Mouse (Mus musculus) heart, embryonic 15.5 days (tissue): Measurements from ENCODE around the gene Zbtb43. TPM values are rescaled to one million over a fixed set of nuclear protein-coding genes. Genes with fewer than 3 reads are reported as not detected.

ENCODE experiments used
- ATAC-seq: fragments of 200-750 bp; cut with Nextera tagmentation; replicated peaks from 2 replicates; pipeline ENCODE4 v1.8.0; 2017; ENCODE audit warnings: low read depth, moderate TSS enrichment; ENCODE audit not compliant: insufficient number of reproducible peaks, insufficient read depth, low FRiP score
- H3K27ac ChIP-seq: fragments of 300-500 bp; sonication (generic); 2 replicates; pipeline ENCODE4 v1.5.1; 2015; ENCODE audit warnings: mild to moderate bottlenecking, inconsistent platforms
- H3K27me3 ChIP-seq: fragments of 300-500 bp; sonication (generic); 2 replicates; pipeline ENCODE4 v1.6.1; 2015; ENCODE audit warnings: inconsistent platforms
- H3K36me3 ChIP-seq: fragments of 300-500 bp; sonication (generic); 2 replicates; pipeline ENCODE4 v1.6.1; 2015; ENCODE audit warnings: mild to moderate bottlenecking, inconsistent platforms
- H3K4me1 ChIP-seq: fragments of 300-500 bp; sonication (generic); replicated peaks from 2 replicates; pipeline ENCODE4 v1.6.1; 2015; ENCODE audit warnings: inconsistent platforms
- H3K4me2 ChIP-seq: fragments of 300-500 bp; sonication (generic); 2 replicates; pipeline ENCODE4 v1.6.1; 2015; ENCODE audit warnings: inconsistent platforms, mild to moderate bottlenecking, moderate library complexity
- H3K4me3 ChIP-seq: fragments of 300-500 bp; sonication (generic); 2 replicates; pipeline ENCODE4 v1.5.1; 2015; ENCODE audit warnings: mild to moderate bottlenecking, inconsistent platforms
- H3K9ac ChIP-seq: fragments of 300-500 bp; sonication (generic); 2 replicates; pipeline ENCODE4 v1.6.1; 2015; ENCODE audit warnings: mild to moderate bottlenecking, inconsistent platforms
- H3K9me3 ChIP-seq: fragments of 300-500 bp; sonication (generic); replicated peaks from 2 replicates; pipeline ENCODE4 v1.6.1; 2016; ENCODE audit warnings: inconsistent platforms
- WGBS: fragments of 180-500 bp; shearing (Covaris S2); methylation state at CpG from one replicate; pipeline ENCODE4 v1.1.7; 2015; ENCODE audit warnings: mixed read lengths; 5-methylcytosine and 5-hydroxymethylcytosine counted together
- polyA plus RNA-seq: library from polyadenylated mRNA; unstranded; fragments of >200 nt; fragmentation: Nextera tagmentation; extraction: Ambion mirVana; gene quantifications from 2 replicates; pipeline ENCODE4 v1.2.1, GENCODE M21; 2015

The Zbtb43 gene
- polyA plus RNA-seq, 1 experiment from 2014 or later = 12.8 TPM

GRCm38 (mm10) chr2:33477961-33478755, 9.8 kb upstream of the Zbtb43 start:
- no peak overlapping the region for H3K4me2 ChIP-seq
- no peak overlapping the region for H3K27ac ChIP-seq
- H3K9ac ChIP-seq = no peak overlapping the region
- H3K4me1 ChIP-seq = no peaks in the 10 kb centered on the region
- no peaks in the 10 kb centered on the region for H3K27me3 ChIP-seq
- no peak overlapping the region for H3K4me3 ChIP-seq
- H3K36me3 ChIP-seq = no peaks in the 10 kb centered on the region
- WGBS = 82% methylated on average over 10 of the region's 10 CpGs
- ATAC-seq = no peak
- H3K9me3 ChIP-seq = no peaks in the 10 kb centered on the region

- ATAC-seq = no peak
- H3K4me1 ChIP-seq = no peaks in the 10 kb centered on the region
- H3K36me3 ChIP-seq = no peaks in the 10 kb centered on the region
- no peak overlapping the region for H3K4me3 ChIP-seq
- H3K9me3 ChIP-seq = no peaks in the 10 kb centered on the region
- no peak overlapping the region for H3K4me2 ChIP-seq
- H3K27me3 ChIP-seq = no peaks in the 10 kb centered on the region; the same call in 1 of the 2 replicates
- no peak overlapping the region for H3K27ac ChIP-seq
- no peak overlapping the region for H3K9ac ChIP-seq
These were observed 7.6 kb upstream of the Zbtb43 start for GRCm38 (mm10) chr2:33475961-33476360.

- H3K9ac ChIP-seq = peak overlapping the region; percentile 91
- WGBS = 4% methylated on average over 57 of the region's 57 CpGs
- H3K27ac ChIP-seq = peak overlapping the region; percentile 82
- peaks cover 24% of the 10 kb centered on the region for H3K4me1 ChIP-seq
- no peaks in the 10 kb centered on the region for H3K9me3 ChIP-seq
- no peaks in the 10 kb centered on the region; the same call in 1 of the 2 replicates for H3K27me3 ChIP-seq
- H3K4me2 ChIP-seq = peak overlapping the region; percentile 79
- H3K36me3 ChIP-seq = peaks cover 14% of the 10 kb centered on the region; the same call in 1 of the 2 replicates
- H3K4me3 ChIP-seq = peak overlapping the region; percentile 99
- peak; percentile 35 for ATAC-seq
These were observed 553 bp downstream of the Zbtb43 start for GRCm38 (mm10) chr2:33467546-33468465.

GRCm38 (mm10) chr2:33465966-33466365, 2.4 kb downstream of the Zbtb43 start:
- Histone ChIP-seq H3K9ac (no peak overlapping the region), H3K4me3 (no peak overlapping the region), H3K27me3 (no peaks in the 10 kb centered on the region), H3K4me2 (no peak overlapping the region), H3K4me1 (peaks cover 24% of the 10 kb centered on the region), H3K36me3 (peaks cover 27% of the 10 kb centered on the region), H3K9me3 (no peaks in the 10 kb centered on the region), H3K27ac (no peak overlapping the region)
- ATAC-seq = no peak
- 61% methylated on average over 4 of the region's 4 CpGs for WGBS

GRCm38 (mm10) chr2:33465215-33465614, 3.1 kb downstream of the Zbtb43 start:
- no peaks in the 10 kb centered on the region for H3K9me3 ChIP-seq
- H3K4me3 ChIP-seq = no peak overlapping the region
- H3K4me1 ChIP-seq = peaks cover 24% of the 10 kb centered on the region
- H3K36me3 ChIP-seq = peaks cover 27% of the 10 kb centered on the region
- no peak overlapping the region for H3K9ac ChIP-seq
- WGBS = 76% methylated on average over 5 of the region's 5 CpGs
- H3K27ac ChIP-seq = no peak overlapping the region
- no peak for ATAC-seq
- no peak overlapping the region for H3K4me2 ChIP-seq
- no peaks in the 10 kb centered on the region for H3K27me3 ChIP-seq

- Histone ChIP-seq H3K9ac (no peak overlapping the region), H3K27me3 (no peaks in the 10 kb centered on the region), H3K4me1 (peaks cover 18% of the 10 kb centered on the region), H3K27ac (no peak overlapping the region), H3K4me2 (no peak overlapping the region), H3K4me3 (no peak overlapping the region), H3K9me3 (no peaks in the 10 kb centered on the region), H3K36me3 (peaks cover 37% of the 10 kb centered on the region)
- WGBS = 88% methylated on average over 7 of the region's 7 CpGs
- ATAC-seq = no peak
These were observed 6.3 kb downstream of the Zbtb43 start for GRCm38 (mm10) chr2:33462066-33462465.

- 79% methylated on average over 1 of the region's 1 CpGs for WGBS
- no peak for ATAC-seq
- no peak overlapping the region for H3K9ac ChIP-seq
- peaks cover 40% of the 10 kb centered on the region for H3K36me3 ChIP-seq
- H3K4me1 ChIP-seq = peaks cover 9% of the 10 kb centered on the region
- H3K27me3 ChIP-seq = no peaks in the 10 kb centered on the region
- no peak overlapping the region for H3K4me3 ChIP-seq
- no peaks in the 10 kb centered on the region for H3K9me3 ChIP-seq
- no peak overlapping the region for H3K4me2 ChIP-seq
- no peak overlapping the region for H3K27ac ChIP-seq
These were observed 7.3 kb downstream of the Zbtb43 start for GRCm38 (mm10) chr2:33461066-33461465.

GRCm38 (mm10) chr2:33459660-33460059, 8.7 kb downstream of the Zbtb43 start:
- H3K4me2 ChIP-seq = no peak overlapping the region
- no peak for ATAC-seq
- H3K4me1 ChIP-seq = no peaks in the 10 kb centered on the region
- no peak overlapping the region for H3K9ac ChIP-seq
- H3K4me3 ChIP-seq = no peak overlapping the region
- H3K9me3 ChIP-seq = no peaks in the 10 kb centered on the region
- H3K27me3 ChIP-seq = no peaks in the 10 kb centered on the region
- H3K27ac ChIP-seq = no peak overlapping the region
- H3K36me3 ChIP-seq = peaks cover 49% of the 10 kb centered on the region
- WGBS = 67% methylated on average over 4 of the region's 4 CpGs

- ATAC-seq = no peak
- peaks cover 19% of the 10 kb centered on the region for H3K4me1 ChIP-seq
- H3K9me3 ChIP-seq = no peaks in the 10 kb centered on the region
- WGBS = 73% methylated on average over 3 of the region's 3 CpGs
- H3K27me3 ChIP-seq = no peaks in the 10 kb centered on the region
- no peak overlapping the region for H3K27ac ChIP-seq
- H3K4me2 ChIP-seq = no peak overlapping the region
- no peak overlapping the region for H3K4me3 ChIP-seq
- no peak overlapping the region for H3K9ac ChIP-seq
- H3K36me3 ChIP-seq = peaks cover 49% of the 10 kb centered on the region
These were observed 11.7 kb downstream of the Zbtb43 start for GRCm38 (mm10) chr2:33456696-33457095.

GRCm38 (mm10) chr2:33456242-33456641, 12.1 kb downstream of the Zbtb43 start:
- Histone ChIP-seq H3K27me3 (no peaks in the 10 kb centered on the region), H3K27ac (no peak overlapping the region), H3K36me3 (peaks cover 46% of the 10 kb centered on the region), H3K4me1 (peaks cover 23% of the 10 kb centered on the region), H3K4me2 (no peak overlapping the region), H3K4me3 (no peak overlapping the region), H3K9ac (no peak overlapping the region), H3K9me3 (no peaks in the 10 kb centered on the region)
- 91% methylated on average over 5 of the region's 5 CpGs for WGBS
- no peak for ATAC-seq

- H3K4me3 ChIP-seq = no peak overlapping the region
- H3K27me3 ChIP-seq = no peaks in the 10 kb centered on the region
- WGBS = 79% methylated on average over 3 of the region's 3 CpGs
- peaks cover 52% of the 10 kb centered on the region for H3K36me3 ChIP-seq
- peaks cover 29% of the 10 kb centered on the region for H3K4me1 ChIP-seq
- H3K4me2 ChIP-seq = no peak overlapping the region
- H3K9me3 ChIP-seq = no peaks in the 10 kb centered on the region
- no peak for ATAC-seq
- H3K9ac ChIP-seq = no peak overlapping the region
- H3K27ac ChIP-seq = no peak overlapping the region
These were observed 13.0 kb downstream of the Zbtb43 start for GRCm38 (mm10) chr2:33455350-33455749.
